Mouse (Mus musculus) heart, embryonic 13.5 days (tissue): Measurements from ENCODE around the gene Zgpat. TPM values are rescaled to one million over a fixed set of nuclear protein-coding genes. Genes with fewer than 3 reads are reported as not detected.

ENCODE experiments used
- ATAC-seq: fragments of 200-750 bp; cut with Nextera tagmentation; 2 replicates; pipeline ENCODE4 v1.8.0; 2017; ENCODE audit warnings: moderate TSS enrichment; ENCODE audit not compliant: insufficient number of reproducible peaks, low FRiP score, low TSS enrichment; ENCODE audit errors: extremely low read depth
- H3K27ac ChIP-seq: fragments of 300-500 bp; sonication (generic); replicated peaks from 2 replicates; pipeline ENCODE4 v1.5.1; 2015; ENCODE audit warnings: moderate library complexity, mild to moderate bottlenecking, inconsistent platforms
- H3K27me3 ChIP-seq: fragments of 300-500 bp; sonication (generic); replicated peaks from 2 replicates; pipeline ENCODE4 v1.6.1; 2015; ENCODE audit warnings: mild to moderate bottlenecking, inconsistent platforms
- H3K36me3 ChIP-seq: fragments of 300-500 bp; sonication (generic); 2 replicates; pipeline ENCODE4 v1.6.1; 2015; ENCODE audit warnings: mild to moderate bottlenecking, inconsistent platforms
- H3K4me1 ChIP-seq: fragments of 300-500 bp; sonication (generic); 2 replicates; pipeline ENCODE4 v1.6.1; 2015; ENCODE audit warnings: inconsistent platforms
- H3K4me2 ChIP-seq: fragments of 300-500 bp; sonication (generic); 2 replicates; pipeline ENCODE4 v1.6.1; 2015; ENCODE audit warnings: inconsistent platforms, mild to moderate bottlenecking, moderate library complexity
- H3K4me3 ChIP-seq: fragments of 300-500 bp; sonication (generic); 2 replicates; pipeline ENCODE4 v1.5.1; 2015; ENCODE audit warnings: moderate library complexity, mild to moderate bottlenecking, inconsistent platforms
- H3K9ac ChIP-seq: fragments of 300-500 bp; sonication (generic); 2 replicates; pipeline ENCODE4 v1.6.1; 2015; ENCODE audit warnings: inconsistent platforms, mild to moderate bottlenecking, moderate library complexity
- H3K9me3 ChIP-seq: fragments of 300-500 bp; sonication (generic); 2 replicates; pipeline ENCODE4 v1.6.1; 2016; ENCODE audit warnings: inconsistent platforms
- WGBS: fragments of 180-500 bp; shearing (Covaris S2); methylation state at CpG from one replicate; pipeline ENCODE4 v1.1.7; 2015; ENCODE audit warnings: mixed read lengths; 5-methylcytosine and 5-hydroxymethylcytosine counted together
- polyA plus RNA-seq: library from polyadenylated mRNA; unstranded; fragments of >200 nt; fragmentation: Nextera tagmentation; extraction: Ambion mirVana; gene quantifications from 2 replicates; pipeline ENCODE4 v1.2.1, GENCODE M21; 2015

Gene Zgpat
- polyA plus RNA-seq, 1 experiment from 2014 or later: 23.3 TPM

- 0 out of 2 replicates have a peak overlapping the region, but pooled peaks have one; percentile 17 for H3K27ac ChIP-seq
- ATAC-seq: no peak
- no peaks in the 10 kb centered on the region for H3K27me3 ChIP-seq
- no peak overlapping the region for H3K4me3 ChIP-seq
- peaks cover 85% of the 10 kb centered on the region for H3K36me3 ChIP-seq
- no peaks in the 10 kb centered on the region for H3K9me3 ChIP-seq
- peaks cover 9% of the 10 kb centered on the region; the same call in 1 of the 2 replicates for H3K4me1 ChIP-seq
- H3K4me2 ChIP-seq: no peak overlapping the region
- 76% methylated on average over 4 of the region's 4 CpGs for WGBS
- H3K9ac ChIP-seq: no peak overlapping the region
Observed at GRCm38 (mm10) chr2:181384919-181385391, 20.2 kb downstream of the Zgpat start.

- peaks cover 9% of the 10 kb centered on the region; the same call in 1 of the 2 replicates for H3K4me1 ChIP-seq
- H3K9me3 ChIP-seq: no peaks in the 10 kb centered on the region
- no peak overlapping the region for H3K27ac ChIP-seq
- peaks cover 85% of the 10 kb centered on the region for H3K36me3 ChIP-seq
- 73% methylated on average over 3 of the region's 3 CpGs for WGBS
- no peaks in the 10 kb centered on the region for H3K27me3 ChIP-seq
- H3K4me2 ChIP-seq: no peak overlapping the region
- H3K9ac ChIP-seq: no peak overlapping the region
- no peak for ATAC-seq
- H3K4me3 ChIP-seq: no peak overlapping the region
Observed at GRCm38 (mm10) chr2:181385885-181386284, 21.2 kb downstream of the Zgpat start.

DNA sequence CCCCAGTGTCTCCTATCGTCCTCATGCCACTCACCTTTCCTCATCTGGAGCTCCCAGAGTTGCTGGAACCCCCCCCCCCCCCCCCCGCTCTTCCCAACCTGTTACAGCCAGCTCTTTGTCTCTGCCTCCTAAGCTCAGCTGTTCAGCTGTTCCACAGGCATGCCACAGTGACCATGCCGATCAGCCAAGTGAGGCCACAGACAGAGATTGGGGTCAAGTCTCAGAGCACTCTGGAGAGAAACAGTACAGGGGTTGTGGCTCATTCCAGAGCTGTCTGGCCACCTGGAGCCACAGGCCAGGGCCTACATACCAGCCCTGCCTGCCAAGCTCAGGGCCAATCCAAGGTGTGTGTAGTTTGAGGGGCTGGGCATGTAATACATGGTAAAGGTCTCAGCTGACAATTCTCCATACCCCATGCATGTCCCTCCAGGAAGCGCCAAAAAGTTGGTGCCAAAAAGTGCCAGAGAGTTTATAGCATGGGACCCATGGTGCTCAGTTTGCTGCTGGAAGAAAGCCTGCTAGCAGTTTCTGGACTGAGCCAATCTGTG is 22.0 kb downstream of the Zgpat start:
- WGBS: 77% methylated on average over 3 of the region's 4 CpGs
- H3K9me3 ChIP-seq: no peaks in the 10 kb centered on the region
- H3K4me2 ChIP-seq: no peak overlapping the region
- no peak overlapping the region for H3K9ac ChIP-seq
- no peak for ATAC-seq
- no peak overlapping the region for H3K27ac ChIP-seq
- H3K4me1 ChIP-seq: peaks cover 9% of the 10 kb centered on the region; the same call in 1 of the 2 replicates
- H3K36me3 ChIP-seq: peaks cover 85% of the 10 kb centered on the region
- H3K27me3 ChIP-seq: no peaks in the 10 kb centered on the region
- no peak overlapping the region for H3K4me3 ChIP-seq

DNA sequence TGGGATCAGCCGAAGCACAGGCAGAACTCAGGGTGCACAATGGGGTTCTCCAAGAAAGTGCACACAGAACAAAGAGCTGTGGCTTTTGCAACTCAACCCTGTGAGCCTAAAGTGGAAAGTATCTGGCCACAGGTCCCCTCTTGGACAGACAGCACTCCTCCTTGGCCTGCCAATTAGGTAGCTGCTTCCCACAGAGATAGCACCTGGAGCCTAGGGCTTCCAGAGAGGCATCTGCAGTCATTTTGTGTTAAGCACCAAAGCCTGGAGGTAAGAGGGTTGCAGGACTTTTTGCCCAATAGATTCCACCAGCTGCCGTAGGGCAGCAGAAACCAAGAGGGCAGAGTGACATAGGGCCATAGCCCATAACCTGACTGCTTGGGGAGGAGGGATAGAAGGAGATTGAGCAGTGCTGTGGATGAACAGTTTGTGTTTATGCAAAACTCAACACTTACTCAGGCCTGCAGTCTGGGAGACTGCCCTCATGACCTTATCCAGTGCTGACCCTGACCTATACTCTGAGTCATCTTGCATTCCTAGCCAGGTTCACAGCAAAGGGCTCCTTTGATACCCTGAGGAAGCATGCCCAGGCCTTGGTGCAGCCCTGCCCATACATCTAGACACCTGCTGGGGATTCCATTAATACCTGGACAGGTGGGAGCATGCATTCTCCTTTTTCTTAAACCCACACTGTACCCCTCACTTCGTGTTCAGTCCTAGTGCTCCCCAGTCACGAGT is 25.6 kb downstream of the Zgpat start:
- H3K9ac ChIP-seq: no peak overlapping the region
- H3K4me2 ChIP-seq: no peak overlapping the region
- no peaks in the 10 kb centered on the region for H3K9me3 ChIP-seq
- 75% methylated on average over 4 of the region's 4 CpGs for WGBS
- peaks cover 70% of the 10 kb centered on the region for H3K36me3 ChIP-seq
- no peak overlapping the region for H3K4me3 ChIP-seq
- peaks cover 5% of the 10 kb centered on the region; the same call in 1 of the 2 replicates for H3K4me1 ChIP-seq
- H3K27me3 ChIP-seq: no peaks in the 10 kb centered on the region
- ATAC-seq: no peak
- no peak overlapping the region for H3K27ac ChIP-seq

DNA sequence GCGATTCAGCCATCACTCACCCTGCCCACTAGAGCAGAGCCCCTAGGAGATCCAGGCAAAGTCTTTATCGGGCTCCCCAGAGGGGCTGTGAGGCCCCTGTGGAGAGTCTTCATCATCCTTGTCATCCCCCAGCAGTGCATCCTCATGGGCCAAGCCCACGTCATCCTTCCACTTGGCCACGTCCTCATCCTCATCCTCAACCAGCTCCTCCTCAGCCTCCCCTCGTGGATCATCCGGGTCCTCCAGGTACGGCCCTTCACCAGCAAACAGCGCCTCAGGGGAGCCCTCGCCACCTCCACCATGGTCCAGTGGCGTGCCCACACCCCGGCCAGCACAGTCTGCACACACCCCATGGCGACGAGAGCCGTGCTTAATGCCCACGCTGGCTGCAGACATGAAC is 26.3 kb downstream of the Zgpat start:
- H3K4me2 ChIP-seq: no peak overlapping the region
- H3K27ac ChIP-seq: no peak overlapping the region
- no peaks in the 10 kb centered on the region for H3K9me3 ChIP-seq
- ATAC-seq: no peak
- H3K27me3 ChIP-seq: no peaks in the 10 kb centered on the region
- no peak overlapping the region for H3K4me3 ChIP-seq
- peaks cover 69% of the 10 kb centered on the region for H3K36me3 ChIP-seq
- 89% methylated on average over 15 of the region's 15 CpGs for WGBS
- H3K9ac ChIP-seq: no peak overlapping the region
- H3K4me1 ChIP-seq: 0 out of 2 replicates have a peak, but pooled peaks cover 2% of the 10 kb centered on the region

DNA sequence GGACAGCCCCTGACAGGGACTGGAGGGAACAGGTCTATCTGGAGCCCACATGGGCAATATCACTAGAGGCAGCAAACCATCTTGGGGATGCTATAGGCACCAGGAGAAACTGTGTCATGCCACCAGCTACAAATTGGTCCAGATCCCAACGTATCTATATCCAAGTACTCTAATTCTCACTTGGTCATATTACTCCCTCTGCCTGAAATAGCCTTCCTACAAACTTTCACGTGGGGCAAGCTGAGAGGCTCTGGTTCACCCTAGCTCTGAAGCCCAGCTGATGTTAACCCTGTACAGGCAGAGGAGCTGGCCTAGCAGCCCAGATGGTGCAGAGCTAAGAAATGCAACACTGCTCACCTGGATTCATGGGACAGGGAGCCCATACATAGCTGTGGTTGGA is 26.8 kb downstream of the Zgpat start:
- Histone ChIP-seq H3K4me3 (no peak overlapping the region), H3K4me2 (no peak overlapping the region), H3K27ac (no peak overlapping the region), H3K4me1 (peaks cover 6% of the 10 kb centered on the region; the same call in 1 of the 2 replicates), H3K36me3 (peaks cover 64% of the 10 kb centered on the region), H3K27me3 (no peaks in the 10 kb centered on the region), H3K9ac (no peak overlapping the region), H3K9me3 (no peaks in the 10 kb centered on the region)
- WGBS: 58% methylated on average over 2 of the region's 2 CpGs
- no peak for ATAC-seq

DNA sequence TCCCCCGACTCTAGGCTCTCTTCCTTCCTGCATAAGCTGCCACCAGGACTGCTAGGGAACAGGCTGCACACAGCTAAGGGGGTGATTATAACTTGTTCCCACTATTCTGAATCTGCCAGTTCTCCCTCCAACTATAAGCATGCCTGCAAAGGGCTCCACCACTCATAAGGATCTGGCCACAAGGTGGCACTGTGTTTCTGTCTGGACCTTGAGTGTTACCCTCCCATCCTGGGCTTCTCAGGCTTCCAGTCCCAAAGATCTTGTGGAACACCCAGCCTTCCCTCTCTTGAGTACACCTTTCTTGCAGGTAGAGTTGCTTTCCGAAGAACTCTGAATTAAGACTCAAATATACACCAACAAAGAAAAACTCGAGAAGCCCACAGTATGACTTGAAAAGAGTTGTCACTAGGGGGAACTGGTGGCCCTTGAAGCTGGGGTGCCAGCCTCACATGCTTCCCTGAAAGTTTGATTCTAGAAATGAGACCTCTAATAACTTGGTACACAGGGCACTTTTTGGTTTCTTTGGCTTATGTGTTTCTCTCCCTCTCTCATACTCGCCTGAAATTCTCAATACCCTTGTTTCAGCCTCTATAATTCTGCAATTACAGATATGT is 28.0 kb downstream of the Zgpat start:
- Histone ChIP-seq H3K36me3 (peaks cover 52% of the 10 kb centered on the region), H3K27me3 (no peaks in the 10 kb centered on the region), H3K4me3 (no peak overlapping the region), H3K9ac (no peak overlapping the region), H3K4me2 (no peak overlapping the region), H3K4me1 (peaks cover 17% of the 10 kb centered on the region), H3K27ac (no peak overlapping the region), H3K9me3 (no peaks in the 10 kb centered on the region)
- 22% methylated on average over 4 of the region's 4 CpGs for WGBS
- ATAC-seq: no peak

DNA sequence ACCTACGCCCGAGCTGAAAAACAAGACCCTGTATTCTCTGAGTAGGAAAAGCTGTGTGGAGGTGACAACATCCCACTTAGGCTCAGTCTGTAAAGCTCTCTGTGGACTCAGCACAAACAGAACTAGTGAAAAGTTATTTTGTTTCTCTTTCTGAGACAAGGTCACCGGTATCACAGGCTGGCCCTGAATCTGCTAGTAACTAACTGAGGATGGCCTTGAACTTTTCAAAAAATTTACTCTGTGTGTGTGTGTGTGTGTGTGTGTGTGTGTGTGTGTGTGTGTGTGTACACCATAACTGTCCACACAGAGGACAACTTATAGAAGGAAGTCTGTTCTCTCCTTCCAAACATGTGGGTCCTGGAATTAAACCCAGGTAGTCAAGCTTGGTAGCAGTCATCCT is 29.4 kb downstream of the Zgpat start:
- Histone ChIP-seq H3K9ac (no peak overlapping the region), H3K36me3 (peaks cover 48% of the 10 kb centered on the region), H3K4me2 (no peak overlapping the region), H3K27ac (no peak overlapping the region), H3K9me3 (no peaks in the 10 kb centered on the region), H3K4me3 (no peak overlapping the region), H3K27me3 (no peaks in the 10 kb centered on the region), H3K4me1 (peaks cover 23% of the 10 kb centered on the region)
- ATAC-seq: no peak
- WGBS: 95% methylated on average over 3 of the region's 3 CpGs

DNA sequence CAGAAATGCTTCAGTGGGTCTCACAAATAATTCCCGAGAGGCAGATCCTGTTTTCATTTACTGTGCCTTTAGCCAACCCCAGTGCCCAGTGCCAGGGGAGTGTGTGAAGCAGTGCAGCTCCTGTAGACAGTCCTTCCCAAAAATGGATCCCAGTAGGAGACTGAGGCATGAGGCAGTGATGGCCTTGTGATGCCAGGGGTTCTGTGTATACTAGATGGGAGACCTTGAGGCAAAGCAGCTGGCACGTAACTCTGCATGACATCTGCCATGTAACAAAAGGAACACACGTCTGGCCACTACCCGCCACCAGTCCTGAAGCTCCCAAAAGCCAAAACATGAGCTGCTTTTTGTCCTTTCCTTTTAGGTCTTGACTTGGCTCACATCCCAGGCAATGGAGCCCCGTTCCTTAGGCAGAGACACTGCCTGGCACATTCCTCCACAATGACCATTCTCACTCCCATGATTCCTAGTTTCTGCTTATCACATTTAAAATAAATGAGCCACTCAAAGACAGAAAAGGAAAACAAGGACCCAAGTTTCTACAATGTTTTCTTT is 32.6 kb downstream of the Zgpat start:
- no peaks in the 10 kb centered on the region for H3K9me3 ChIP-seq
- H3K27me3 ChIP-seq: no peaks in the 10 kb centered on the region
- H3K4me2 ChIP-seq: peak overlapping the region; percentile 25
- no peak overlapping the region for H3K9ac ChIP-seq
- 34% methylated on average over 5 of the region's 5 CpGs for WGBS
- peaks cover 23% of the 10 kb centered on the region for H3K4me1 ChIP-seq
- peak overlapping the region; percentile 84 for H3K27ac ChIP-seq
- H3K4me3 ChIP-seq: no peak overlapping the region
- peaks cover 21% of the 10 kb centered on the region for H3K36me3 ChIP-seq
- peak; percentile 53; the same call in 1 of the 2 replicates for ATAC-seq

DNA sequence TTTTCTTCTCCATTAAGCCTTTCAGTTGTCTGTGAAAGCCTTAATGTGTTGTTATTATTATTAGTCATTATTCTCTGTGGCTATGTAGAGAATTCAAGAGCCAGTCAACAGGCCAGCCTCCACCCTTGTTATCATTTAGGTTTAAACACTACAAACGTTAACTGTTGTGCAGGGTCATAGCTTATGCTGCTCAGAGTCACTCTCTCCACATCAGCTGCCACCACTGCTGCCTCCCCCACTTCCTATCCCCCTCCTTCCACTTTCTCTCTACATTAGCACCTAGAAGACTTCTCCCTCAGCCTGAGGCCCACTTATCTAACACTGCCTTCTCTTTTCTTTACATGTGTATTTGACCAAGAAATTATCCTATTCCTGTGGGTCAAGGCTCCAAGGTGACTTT is 36.8 kb downstream of the Zgpat start:
- H3K9me3 ChIP-seq: no peaks in the 10 kb centered on the region
- H3K9ac ChIP-seq: no peak overlapping the region
- H3K4me1 ChIP-seq: peaks cover 17% of the 10 kb centered on the region
- no peak overlapping the region for H3K4me3 ChIP-seq
- H3K27me3 ChIP-seq: no peaks in the 10 kb centered on the region
- no peak overlapping the region for H3K4me2 ChIP-seq
- H3K27ac ChIP-seq: no peak overlapping the region
- no peak for ATAC-seq
- peaks cover 10% of the 10 kb centered on the region; the same call in 1 of the 2 replicates for H3K36me3 ChIP-seq
- WGBS: 5% methylated on average over 1 of the region's 1 CpGs

GRCm38 (mm10) chr2:181403722-181404121 is 39.0 kb downstream of the Zgpat start:
- Histone ChIP-seq H3K27me3 (no peaks in the 10 kb centered on the region), H3K4me2 (no peak overlapping the region), H3K4me3 (no peak overlapping the region), H3K27ac (no peak overlapping the region), H3K4me1 (no peaks in the 10 kb centered on the region), H3K9me3 (no peaks in the 10 kb centered on the region), H3K36me3 (peaks cover 17% of the 10 kb centered on the region), H3K9ac (no peak overlapping the region)
- WGBS: 87% methylated on average over 3 of the region's 3 CpGs
- ATAC-seq: no peak
